Mouse (Mus musculus) frontal cortex, adult 2 months (tissue): ENCODE measurements at regions not wholly inside any gene's neighbourhood (a gene's known extent, or its start where the extent isn't known, plus 50 kb on each side); places are given as distances from the start of the nearest gene placed in this dataset.

Source experiments
- DNase-seq, 2 experiments: peaks; one replicate each; pipeline ENCODE4 v3.0.0; 2022; ENCODE audit warnings: low spot score in 1 of 2; ENCODE audit errors: extremely low spot score in 1 of 2

DNA sequence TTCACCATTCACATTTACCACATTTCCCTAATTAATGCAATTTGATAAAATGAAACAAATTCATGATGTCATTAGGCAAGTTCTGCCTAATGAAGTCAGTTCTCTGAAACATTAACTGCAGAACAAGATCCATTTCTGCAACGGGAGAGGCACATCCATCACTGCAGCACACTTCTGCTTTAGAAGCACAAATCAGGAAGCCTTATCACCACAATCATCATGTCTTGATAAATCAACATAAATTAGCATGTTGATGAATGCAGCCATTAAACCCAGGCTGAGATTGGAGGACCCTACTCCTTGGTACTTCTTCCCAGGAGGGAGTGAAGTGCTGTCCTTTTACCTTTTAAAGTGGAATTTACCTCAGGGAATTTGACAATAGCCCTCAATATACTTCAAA lies 1195.4 kb downstream of the Defb40 start:
- DNase-seq, result no peak

DNA sequence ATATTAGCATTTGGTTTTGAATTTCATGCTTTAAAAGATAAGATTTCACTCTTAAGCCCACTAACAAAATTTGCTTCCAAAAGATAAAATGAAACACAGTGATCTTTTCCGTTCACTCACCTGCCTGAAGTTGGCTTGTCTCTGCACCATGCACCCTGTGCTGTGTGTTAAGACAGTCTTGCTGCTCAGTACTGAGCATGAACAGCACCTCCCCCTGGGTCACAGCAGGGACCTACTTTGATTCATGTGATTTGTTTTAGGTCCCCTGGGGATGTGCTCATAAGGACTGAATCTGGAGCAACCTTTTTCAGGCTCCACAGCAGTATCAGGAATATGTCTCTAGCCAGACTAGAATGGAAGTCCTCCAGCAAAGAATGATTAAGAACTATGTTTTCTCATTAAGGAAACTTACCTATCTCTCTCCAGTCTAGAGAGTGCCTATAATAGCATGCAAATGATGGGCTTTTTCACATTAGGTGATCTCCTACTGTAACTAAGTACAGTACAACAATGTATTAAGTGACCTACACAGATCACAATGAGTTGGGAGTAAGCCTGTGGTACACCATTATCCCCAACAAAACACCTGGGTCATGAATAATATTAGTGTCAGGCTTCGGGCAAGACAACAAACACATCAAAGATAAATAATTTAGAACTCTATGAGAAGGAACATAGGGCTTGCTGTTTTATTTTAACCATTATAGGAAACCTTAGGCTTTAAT lies 1196.3 kb downstream of the Defb40 start:
- no peak for DNase-seq

- no peak for DNase-seq
These were observed 1202.6 kb downstream of the Defb40 start for GRCm38 (mm10) chr8:17775411-17775810.

GRCm38 (mm10) chr8:17773311-17773710 lies 1204.7 kb downstream of the Defb40 start:
- DNase-seq, result no peak

- no peak for DNase-seq
These were observed 1210.5 kb downstream of the Defb40 start for GRCm38 (mm10) chr8:17767441-17768007.

- no peak for DNase-seq
These were observed 1253.4 kb downstream of the Defb40 start for GRCm38 (mm10) chr8:17724672-17725071.

- DNase-seq, result no peak
These were observed 1268.9 kb downstream of the Defb40 start for GRCm38 (mm10) chr8:17709162-17709561.

- DNase-seq, result no peak
These were observed 1269.6 kb downstream of the Defb40 start for GRCm38 (mm10) chr8:17708409-17708808.

DNA sequence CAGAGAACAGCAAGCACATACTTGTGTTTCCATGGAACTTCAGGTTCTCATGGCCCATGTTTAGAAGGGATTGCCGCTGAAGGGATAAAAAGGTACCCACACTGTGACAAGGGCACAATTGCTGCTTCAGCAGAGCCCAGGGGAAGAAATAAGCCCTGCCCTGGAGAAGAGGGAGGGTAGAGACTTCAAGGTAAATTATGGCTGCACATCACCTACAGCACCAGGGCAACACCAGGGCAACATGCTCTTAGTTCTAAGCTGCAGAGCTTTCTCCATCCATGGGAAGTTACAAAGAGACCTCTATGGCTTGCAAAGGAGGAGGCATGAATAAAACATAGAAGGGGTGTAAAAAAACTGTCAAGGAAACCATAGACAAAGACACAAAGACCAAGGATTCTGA lies 1273.8 kb downstream of the Defb40 start:
- DNase-seq, result no peak

GRCm38 (mm10) chr8:17700362-17700761 lies 1277.7 kb downstream of the Defb40 start:
- peak; percentile 55 to 83 for DNase-seq

DNA sequence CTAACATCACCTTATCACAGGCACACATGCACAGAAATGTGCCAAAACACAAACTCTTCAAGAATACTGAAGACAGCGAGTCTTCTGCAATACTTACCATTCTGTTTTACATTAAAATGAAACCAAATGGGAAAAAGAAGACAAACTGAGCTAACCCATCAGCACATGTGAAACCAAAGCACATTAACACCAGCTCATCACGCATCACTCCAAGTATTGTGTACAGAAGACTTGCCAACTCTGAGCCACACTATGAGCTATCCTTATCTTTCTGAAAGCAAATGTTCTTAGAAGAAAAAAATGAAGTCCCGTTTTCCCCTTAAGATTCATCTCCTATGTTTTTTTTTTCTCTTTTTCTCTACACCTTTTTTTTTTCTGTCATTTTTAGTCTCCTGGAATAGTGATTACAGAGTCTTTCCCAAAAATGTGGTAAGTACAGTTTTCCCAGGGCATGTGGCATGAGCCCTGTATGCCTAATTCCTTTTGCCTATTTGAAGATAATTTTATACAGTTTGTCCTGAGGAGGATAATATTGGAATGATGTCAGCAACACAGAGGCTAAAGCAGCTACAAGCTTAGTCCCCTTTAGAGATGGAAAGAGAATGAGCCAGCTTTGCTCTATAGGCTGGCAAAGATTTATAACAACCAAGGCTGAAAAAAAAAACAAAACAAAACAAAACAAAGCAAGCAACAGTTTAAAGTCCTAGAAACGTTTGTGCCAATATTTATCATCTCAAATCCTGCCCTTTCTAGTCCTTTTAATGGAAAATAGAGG lies 1287.8 kb downstream of the Defb40 start:
- DNase-seq, result no peak

DNA sequence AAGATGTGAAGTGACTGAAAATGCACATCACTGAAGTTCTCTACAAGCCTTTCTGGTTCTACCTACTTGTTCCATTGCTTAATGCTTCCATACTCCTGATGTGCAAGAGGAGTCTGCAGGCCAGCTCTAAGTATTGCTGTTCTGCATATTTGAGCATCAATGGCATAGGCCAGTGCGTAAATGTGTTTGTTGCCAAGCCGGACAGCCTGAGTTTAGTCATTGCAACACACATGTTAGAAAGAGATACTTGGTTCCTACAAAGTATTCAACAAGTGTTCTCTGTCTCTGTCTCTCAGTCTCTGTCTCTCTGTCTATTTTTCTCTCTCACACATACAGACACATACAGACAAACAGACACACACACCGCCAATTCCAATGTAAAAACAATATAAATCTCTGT lies 1288.4 kb downstream of the Defb40 start:
- DNase-seq, result no peak

DNA sequence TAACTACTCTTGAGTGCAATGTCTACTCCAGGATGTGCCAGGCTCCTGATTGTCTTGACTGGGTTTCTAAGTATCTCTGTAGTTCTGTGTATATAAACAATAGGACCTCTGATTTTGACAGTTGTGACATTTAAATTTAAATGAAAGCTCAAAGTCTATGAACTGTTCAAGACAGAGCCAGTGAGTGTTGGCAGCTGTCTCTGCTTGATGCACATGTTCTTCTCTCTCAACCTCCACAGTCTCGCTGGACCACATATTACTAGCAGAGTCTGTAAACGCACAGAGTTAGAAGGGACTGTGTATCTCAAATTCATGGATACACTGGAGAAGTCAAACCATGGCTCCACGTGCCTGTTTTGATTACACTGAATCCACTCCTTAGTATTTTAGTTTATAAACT lies 1291.0 kb downstream of the Defb40 start:
- no peak for DNase-seq

- DNase-seq, result peak; percentile 84 to 91
These were observed 1313.5 kb downstream of the Defb40 start for GRCm38 (mm10) chr8:17664371-17665141.

DNA sequence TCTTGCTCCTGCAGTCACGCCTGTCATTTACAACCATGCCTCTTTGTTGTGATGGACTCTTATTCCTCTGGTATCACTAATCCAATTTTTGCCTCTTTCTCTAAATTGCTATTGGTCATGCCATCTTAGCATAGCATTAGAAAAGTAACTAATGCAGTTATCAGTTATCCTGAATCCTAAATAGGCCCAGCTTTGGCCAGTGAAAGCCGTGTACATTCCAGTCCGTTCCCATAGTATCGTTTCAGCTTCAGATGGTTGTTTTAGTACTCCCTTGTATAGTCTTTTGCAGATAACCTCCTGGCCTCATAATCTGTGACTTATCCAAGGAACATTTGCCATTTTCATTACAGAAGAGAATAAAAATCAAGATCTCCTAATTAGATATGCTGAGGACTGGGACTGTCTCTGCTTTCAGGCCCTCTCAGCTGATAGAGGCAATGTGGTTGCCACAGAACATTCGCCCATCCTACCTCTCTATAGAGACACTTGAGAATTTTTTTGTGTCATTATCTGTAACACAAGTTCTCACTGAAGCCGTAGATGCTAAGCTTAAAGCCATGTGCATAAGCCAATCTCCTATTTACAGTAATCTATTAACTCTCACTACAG lies 1318.2 kb downstream of the Defb40 start:
- no peak for DNase-seq

GRCm38 (mm10) chr8:17653786-17654185 lies 1324.3 kb downstream of the Defb40 start:
- DNase-seq, result no peak

DNA sequence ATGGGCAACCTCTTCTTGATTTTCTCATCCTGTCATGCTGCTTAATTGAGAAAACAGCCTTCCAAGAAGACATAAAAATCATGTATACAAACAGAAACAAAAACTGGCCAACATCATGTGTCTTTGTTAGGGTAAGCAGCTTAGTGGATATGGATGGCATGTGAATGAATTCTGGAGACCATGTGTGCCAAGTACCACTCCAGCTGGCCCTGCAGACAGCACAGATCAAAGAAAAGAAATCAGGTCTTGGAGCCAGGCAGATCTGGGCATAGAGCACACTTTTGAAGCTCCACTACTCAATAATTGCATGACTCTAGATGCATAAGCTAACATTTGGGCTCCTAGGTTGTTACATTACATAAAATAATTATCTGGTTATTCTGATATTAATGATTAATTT lies 1330.5 kb downstream of the Defb40 start:
- no peak for DNase-seq

- DNase-seq, result no peak
These were observed 1356.9 kb downstream of the Defb40 start for GRCm38 (mm10) chr8:17621109-17621508.

DNA sequence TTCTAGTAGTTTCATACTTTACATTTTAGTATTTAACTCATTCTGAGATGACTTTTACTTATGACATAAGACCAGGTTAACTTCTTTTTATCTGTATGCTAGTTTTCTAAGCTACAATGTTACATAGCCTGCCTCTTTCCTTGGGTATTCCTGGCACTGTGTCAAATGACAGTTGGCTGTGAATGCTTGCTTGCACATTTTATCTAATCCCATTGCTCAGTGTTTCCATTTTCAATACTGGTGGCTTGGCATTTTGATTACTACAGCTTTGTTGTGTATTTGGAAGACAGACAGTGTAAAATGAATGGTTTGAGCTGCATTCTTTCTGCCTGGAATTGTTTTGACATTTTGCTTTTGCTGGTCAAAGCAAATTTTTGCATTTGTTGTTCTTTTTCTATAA lies 1359.2 kb downstream of the Defb40 start:
- DNase-seq, result no peak

DNA sequence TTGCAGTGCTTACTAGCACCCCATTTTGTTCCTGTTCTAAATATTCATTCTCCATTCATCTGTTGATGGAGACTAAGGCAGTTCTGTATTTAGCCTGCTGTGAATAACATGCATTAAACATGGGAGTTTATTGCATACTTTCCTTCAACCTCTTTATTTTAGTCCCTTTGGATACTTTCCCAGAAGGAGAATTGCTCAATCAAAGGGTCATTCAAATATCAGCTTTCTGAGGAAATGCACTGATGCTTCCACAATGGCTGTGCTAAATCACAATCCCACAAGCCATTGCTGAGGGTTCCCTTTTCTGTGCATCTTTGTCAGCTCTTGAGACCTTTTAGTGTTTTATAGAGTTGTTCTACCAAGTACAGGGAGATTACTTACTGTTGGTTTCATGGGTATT lies 1359.9 kb downstream of the Defb40 start:
- no peak for DNase-seq

GRCm38 (mm10) chr8:17602861-17603260 lies 1375.2 kb downstream of the Defb40 start:
- no peak for DNase-seq
